Mouse (Mus musculus) brain, embryonic 18.5 days (tissue): ENCODE measurements around the gene Insyn1.

Source experiments
- DNase-seq: peaks from one replicate; pipeline ENCODE4 v3.0.0-alpha.2; 2012; ENCODE audit warnings: low read depth, low spot score

Insyn1 gene

GRCm38 (mm10) chr9:58487076-58487475 lies 1.3 kb upstream of the Insyn1 start:
- no peak for DNase-seq

- DNase-seq: no peak
Observed at GRCm38 (mm10) chr9:58489133-58489864, 896 bp downstream of the Insyn1 start.

- DNase-seq: no peak
Observed at GRCm38 (mm10) chr9:58489865-58490165, 1.4 kb downstream of the Insyn1 start.

- DNase-seq: no peak
Observed at GRCm38 (mm10) chr9:58490391-58490790, 2.0 kb downstream of the Insyn1 start.

- DNase-seq: no peak
Observed at GRCm38 (mm10) chr9:58495035-58495434, 6.6 kb downstream of the Insyn1 start.

GRCm38 (mm10) chr9:58496470-58497182 lies 8.2 kb downstream of the Insyn1 start:
- DNase-seq: no peak

GRCm38 (mm10) chr9:58497942-58498341 lies 9.5 kb downstream of the Insyn1 start:
- DNase-seq: no peak

GRCm38 (mm10) chr9:58500946-58501345 lies 12.5 kb downstream of the Insyn1 start:
- DNase-seq: no peak

GRCm38 (mm10) chr9:58507216-58508005 lies 19.0 kb downstream of the Insyn1 start:
- DNase-seq: no peak

GRCm38 (mm10) chr9:58510452-58510851 lies 22.0 kb downstream of the Insyn1 start:
- DNase-seq: no peak

GRCm38 (mm10) chr9:58513749-58514148 lies 25.3 kb downstream of the Insyn1 start:
- DNase-seq: no peak

GRCm38 (mm10) chr9:58516480-58516879 lies 28.1 kb downstream of the Insyn1 start:
- DNase-seq: no peak

- DNase-seq: no peak
Observed at GRCm38 (mm10) chr9:58517866-58518750, 29.7 kb downstream of the Insyn1 start.

- DNase-seq: no peak
Observed at GRCm38 (mm10) chr9:58519953-58520352, 31.6 kb downstream of the Insyn1 start.

GRCm38 (mm10) chr9:58520816-58521581 lies 32.6 kb downstream of the Insyn1 start:
- DNase-seq: no peak

- no peak for DNase-seq
Observed at GRCm38 (mm10) chr9:58521883-58522423, 33.5 kb downstream of the Insyn1 start.

GRCm38 (mm10) chr9:58525108-58525507 lies 36.7 kb downstream of the Insyn1 start:
- DNase-seq: no peak

GRCm38 (mm10) chr9:58527841-58528240 lies 39.4 kb downstream of the Insyn1 start:
- DNase-seq: no peak

GRCm38 (mm10) chr9:58530407-58530806 lies 42.0 kb downstream of the Insyn1 start:
- DNase-seq: no peak

- DNase-seq: no peak
Observed at GRCm38 (mm10) chr9:58532236-58532635, 43.8 kb downstream of the Insyn1 start.
